Mouse (Mus musculus) heart, postnatal 25 days (tissue): ENCODE measurements around the gene Ikzf2. TPM values are rescaled to one million over a fixed set of nuclear protein-coding genes. Genes with fewer than 3 reads are reported as not detected.

Experiments used
- total RNA-seq, 2 experiments: library from RNA; stranded (reverse); gene quantifications; 2 replicates each; pipeline ENCODE4 v1.2.3; 2021

The Ikzf2 gene
- total RNA-seq, 2 experiments from 2014 or later = 5.2 to 7.2 TPM

Other genes with a start within 250 kb of the Ikzf2 start
- gene Spag16, start 139.7 kb upstream of the Ikzf2 start, total RNA-seq = not detected